ENCODE assay signal across 19 mouse cellular contexts in genomic region chr11:95044185-95044870, GRCm38 (mm10). TPM values are rescaled to one million over a fixed set of nuclear protein-coding genes. Genes with fewer than 3 reads are reported as not detected.
DNase-seq lines count a peak whose midpoint lies in the region; ATAC-seq and TF ChIP-seq lines count a peak whose summit lies in the region.
"Had no signal": no experiment of that assay in that cellular context is flagged by ENCODE, and none has a peak within 500 bp of the region (broad histone marks: within the 10 kb centered on the region; RNA-seq: fewer than 3 reads in every experiment).

No protein-coding gene starts in this region.

- peak overlapping the region; percentile 2; the same call in 1 of the 2 replicates for H3K27ac ChIP-seq in kidney, embryonic 15.5 days
- H3K27ac ChIP-seq: forebrain, embryonic 15.5 days had no signal

- H3K9ac ChIP-seq in kidney, embryonic 15.5 days = no peak overlapping the region
- H3K9ac ChIP-seq: forebrain, embryonic 15.5 days; heart, embryonic 12.5 days had no signal

- H3K4me3 ChIP-seq in kidney, embryonic 15.5 days (replicated peaks) = no peak overlapping the region
- 0 out of 2 replicates have a peak overlapping the region, but pooled peaks have one; percentile 7 for H3K4me3 ChIP-seq in E14TG2a.4 (replicated peaks; ENCODE audit: low read length)
- H3K4me3 ChIP-seq: forebrain, embryonic 15.5 days; heart, embryonic 12.5 days had no signal

- peaks cover 16% of the 10 kb centered on the region; the same call in 1 of the 2 replicates for H3K36me3 ChIP-seq in kidney, embryonic 15.5 days
- H3K36me3 ChIP-seq in E14TG2a.4 (ENCODE audit: insufficient read depth, low read length) = peaks cover 4% of the 10 kb centered on the region; the same call in 1 of the 2 replicates
- H3K36me3 ChIP-seq: forebrain, embryonic 15.5 days had no signal

- WGBS in kidney, embryonic 15.5 days = 60% methylated on average over 12 of the region's 13 CpGs

- no peak overlapping the region for H3K4me2 ChIP-seq in kidney, embryonic 15.5 days
- H3K4me2 ChIP-seq: forebrain, embryonic 15.5 days; heart, embryonic 12.5 days had no signal

- no peak for TF ChIP-seq CTCF in E14TG2a.4 (conservative IDR thresholded peaks at IDR 0.05; ENCODE audit: low read length)

- ATAC-seq in kidney, embryonic 15.5 days (replicated peaks; ENCODE audit: low FRiP score) = no peak
- ATAC-seq: CD4-positive, CD25-positive, alpha-beta regulatory T cell, adult 4 months; forebrain, embryonic 15.5 days; hindbrain, embryonic 16.5 days; inflammation-experienced regulatory T-cells, adult 6 months had no signal

- no peaks in the 10 kb centered on the region for H3K9me3 ChIP-seq in kidney, embryonic 15.5 days (replicated peaks)
- H3K9me3 ChIP-seq in E14TG2a.4 (ENCODE audit: low read length) = no peaks in the 10 kb centered on the region
- H3K9me3 ChIP-seq: forebrain, embryonic 15.5 days; heart, embryonic 12.5 days had no signal

- no peaks in the 10 kb centered on the region for H3K27me3 ChIP-seq in kidney, embryonic 15.5 days
- H3K27me3 ChIP-seq in E14TG2a.4 (ENCODE audit: insufficient read depth, low read length) = peaks cover 5% of the 10 kb centered on the region; the same call in 1 of the 2 replicates
- H3K27me3 ChIP-seq: forebrain, embryonic 15.5 days; heart, embryonic 12.5 days had no signal

- DNase-seq in cerebellum, adult 11 months = peak; percentile 33
- no peak for DNase-seq in cerebellum, postnatal 36 days
- peak; percentile 59 for DNase-seq in cerebellum, adult 9-11 months
- no peak for DNase-seq in cerebellum, postnatal 4 days (ENCODE audit: low spot score in 2 of 2)
- DNase-seq in kidney, adult 11 months = no peak
- DNase-seq in layer of hippocampus, postnatal 10 days (ENCODE audit: low spot score in 2 of 2) = no peak
- DNase-seq: adrenal gland, postnatal 10 days; B cell, adult 2 months; gastrocnemius, postnatal 25 days; kidney, adult 2 months had no signal

- peaks cover 34% of the 10 kb centered on the region for H3K4me1 ChIP-seq in kidney, embryonic 15.5 days
- peaks cover 68% of the 10 kb centered on the region for H3K4me1 ChIP-seq in E14TG2a.4 (replicated peaks; ENCODE audit: low read depth, low read length)

RNA-seq across cellular contexts. Expression of gene Pdk2, which starts 3.2 kb away (rescaled TPM):
- polyA plus RNA-seq in kidney, embryonic 15.5 days (2015; fragmentation: Nextera tagmentation; extraction: Ambion mirVana) = 49.4 and 56.2 TPM in 2 replicates
- total RNA-seq in layer of hippocampus, postnatal 10 days (2021) = 10 to 100 TPM; 48.9 to 49.7 TPM

RNA-seq across cellular contexts. Expression of gene Itga3, which starts 32.3 kb away (rescaled TPM):
- polyA plus RNA-seq in kidney, embryonic 15.5 days (2015; fragmentation: Nextera tagmentation; extraction: Ambion mirVana) = 21.0 and 22.9 TPM in 2 replicates
- 10 to 100 TPM; 16.4 to 18.9 TPM for total RNA-seq in layer of hippocampus, postnatal 10 days (2021)
- total RNA-seq: granulocyte monocyte progenitor cell, adult 5-6 weeks; MEL had no signal

RNA-seq across cellular contexts. Expression of gene Samd14, which starts 34.6 kb away (rescaled TPM):
- 16.9 and 21.2 TPM in 2 replicates for polyA plus RNA-seq in kidney, embryonic 15.5 days (2015; fragmentation: Nextera tagmentation; extraction: Ambion mirVana)
- total RNA-seq in layer of hippocampus, postnatal 10 days (2021) = 100 to 1,000 TPM; 107 TPM

RNA-seq across cellular contexts. Expression of gene Ppp1r9b, which starts 53.5 kb away (rescaled TPM):
- 10.0 and 10.6 TPM in 2 replicates for polyA plus RNA-seq in kidney, embryonic 15.5 days (2015; fragmentation: Nextera tagmentation; extraction: Ambion mirVana)
- total RNA-seq in layer of hippocampus, postnatal 10 days (2021) = 100 to 1,000 TPM; 501 TPM

Comparison
In these comparisons a context has a peak if more than half of its experiments do, and no peak if none do; other contexts are left out.
1. DNase-seq: peak in cerebellum, adult 11 months (single experiment) and cerebellum, adult 9-11 months (single experiment); none in cerebellum, postnatal 36 days (0 of 2), cerebellum, postnatal 4 days (0 of 2), kidney, adult 11 months (single experiment) and layer of hippocampus, postnatal 10 days (0 of 2).